Mouse (Mus musculus): ENCODE results near the gene Vcl.

The Vcl gene

DNA sequence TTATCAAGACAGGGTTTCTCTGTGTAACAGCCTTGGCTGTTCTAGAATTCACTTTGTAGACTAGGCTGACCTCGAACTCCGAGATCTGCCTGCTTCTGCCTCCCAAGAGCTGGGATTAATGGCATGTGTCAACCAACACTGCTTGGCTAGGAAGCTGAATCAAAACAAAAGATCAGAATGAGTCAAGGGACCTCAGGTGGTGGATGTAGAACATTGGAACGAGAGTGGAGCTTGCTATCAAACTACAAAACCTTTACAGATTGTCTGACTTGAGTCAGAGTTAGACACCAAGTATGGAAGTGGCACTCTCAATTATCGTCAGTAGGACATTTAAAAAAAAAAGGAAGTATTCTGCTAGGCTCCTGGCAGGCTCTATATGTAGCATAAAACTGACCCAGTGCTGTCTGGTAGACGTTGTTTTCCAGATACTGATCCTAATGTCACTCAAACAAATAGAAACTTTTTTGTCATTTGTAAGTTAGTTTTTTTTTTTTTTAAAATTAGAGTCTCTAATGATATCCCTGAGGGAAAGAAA lies 84.7 kb downstream of the Vcl start:
- no peak for DNase-seq (ENCODE audit: low spot score)

DNA sequence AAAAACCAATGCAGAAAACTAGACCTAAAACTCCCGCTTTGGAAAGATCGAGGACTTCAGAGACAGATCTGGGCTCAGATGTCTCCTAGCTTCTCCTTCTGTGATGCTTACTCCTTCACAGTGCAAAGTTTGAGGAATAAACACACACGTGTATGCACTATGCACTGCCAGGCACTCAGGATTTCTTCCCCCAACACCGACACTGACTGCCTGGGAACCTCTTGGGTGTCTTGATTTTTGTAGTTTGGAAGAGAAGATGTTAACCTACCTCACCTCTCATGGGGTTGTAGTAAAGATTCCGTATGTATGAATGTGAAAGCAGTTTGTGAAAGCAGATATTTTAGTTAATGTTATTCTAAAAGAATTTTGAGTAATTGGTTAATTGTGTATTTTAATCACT lies 88.7 kb downstream of the Vcl start:
- DNase-seq (ENCODE audit: low spot score), result no peak

DNA sequence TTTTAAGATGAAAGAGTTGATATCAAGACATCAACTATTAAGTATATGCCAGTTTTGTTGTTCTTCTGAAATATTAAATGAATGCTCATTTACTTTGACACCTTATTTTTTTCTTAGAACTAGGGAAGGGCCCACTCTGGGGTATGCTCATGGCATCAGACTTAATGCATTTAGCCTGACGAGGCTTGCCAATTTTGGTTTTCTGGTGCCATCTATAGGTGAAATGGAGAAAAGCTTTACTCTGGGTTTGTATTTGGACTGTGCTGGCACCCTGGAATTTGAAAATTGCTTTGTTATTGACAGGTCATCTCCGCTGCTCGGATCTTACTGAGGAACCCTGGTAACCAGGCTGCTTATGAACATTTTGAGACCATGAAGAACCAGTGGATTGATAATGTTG lies 89.8 kb downstream of the Vcl start:
- DNase-seq (ENCODE audit: low spot score), result no peak

DNA sequence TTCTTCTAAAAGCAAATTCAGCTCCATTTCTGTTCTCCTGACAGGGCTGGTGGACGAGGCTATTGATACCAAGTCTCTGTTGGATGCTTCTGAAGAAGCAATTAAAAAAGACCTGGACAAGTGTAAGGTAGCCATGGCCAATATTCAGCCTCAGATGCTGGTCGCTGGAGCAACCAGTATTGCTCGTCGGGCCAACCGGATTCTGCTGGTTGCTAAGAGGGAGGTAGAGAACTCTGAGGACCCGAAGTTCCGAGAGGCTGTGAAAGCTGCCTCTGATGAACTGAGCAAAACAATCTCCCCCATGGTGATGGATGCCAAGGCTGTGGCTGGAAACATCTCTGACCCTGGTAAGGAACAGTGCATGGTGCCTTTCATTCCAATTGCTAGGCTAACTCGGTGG lies 91.2 kb downstream of the Vcl start:
- no peak for DNase-seq (ENCODE audit: low spot score)

DNA sequence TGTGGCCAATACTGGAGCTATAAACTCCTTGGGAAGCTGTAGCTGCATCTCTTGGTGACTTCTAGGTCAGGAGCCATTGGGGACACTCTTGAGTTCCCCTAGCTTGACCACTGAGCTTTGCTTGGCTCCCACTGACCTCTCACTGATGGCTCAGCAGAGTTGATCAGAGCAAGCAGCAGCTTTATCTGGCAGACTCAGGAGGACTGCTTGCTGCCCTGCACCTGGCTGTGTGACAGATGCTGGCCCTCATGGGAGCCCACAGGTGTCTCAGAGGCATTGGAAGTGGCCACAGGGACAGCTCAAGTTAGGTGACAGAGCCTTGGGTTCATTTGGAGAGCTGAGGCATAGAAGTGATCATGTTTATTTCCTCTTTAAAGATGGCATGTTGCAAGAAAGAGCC lies 98.3 kb downstream of the Vcl start:
- no peak for DNase-seq (ENCODE audit: low spot score)

DNA sequence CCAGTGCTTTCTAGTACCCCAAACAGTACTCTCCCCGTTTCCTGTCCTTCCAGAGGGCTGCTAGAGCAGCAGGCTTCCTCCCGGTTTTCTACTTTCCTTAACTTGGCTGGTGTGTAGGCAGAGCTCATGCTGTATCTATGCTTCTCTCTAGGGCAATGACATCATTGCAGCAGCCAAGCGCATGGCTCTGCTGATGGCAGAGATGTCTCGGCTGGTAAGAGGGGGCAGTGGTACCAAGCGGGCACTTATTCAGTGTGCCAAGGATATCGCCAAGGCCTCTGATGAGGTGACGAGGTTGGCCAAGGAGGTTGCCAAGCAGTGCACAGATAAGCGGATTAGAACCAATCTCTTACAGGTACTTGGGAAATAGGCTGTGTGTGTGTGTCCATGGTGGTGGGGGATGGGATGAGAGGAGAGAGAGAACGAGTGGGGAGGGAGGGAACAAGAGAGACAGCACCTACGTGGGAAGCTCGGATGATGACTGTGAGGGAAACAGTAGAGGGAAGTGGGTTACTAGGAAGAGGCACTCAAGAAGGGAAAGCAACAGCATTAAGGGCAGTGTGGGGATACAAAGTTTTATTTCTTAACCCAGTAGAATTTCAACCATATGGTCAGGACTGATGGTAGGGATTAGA lies 99.9 kb downstream of the Vcl start:
- DNase-seq (ENCODE audit: low spot score), result no peak

DNA sequence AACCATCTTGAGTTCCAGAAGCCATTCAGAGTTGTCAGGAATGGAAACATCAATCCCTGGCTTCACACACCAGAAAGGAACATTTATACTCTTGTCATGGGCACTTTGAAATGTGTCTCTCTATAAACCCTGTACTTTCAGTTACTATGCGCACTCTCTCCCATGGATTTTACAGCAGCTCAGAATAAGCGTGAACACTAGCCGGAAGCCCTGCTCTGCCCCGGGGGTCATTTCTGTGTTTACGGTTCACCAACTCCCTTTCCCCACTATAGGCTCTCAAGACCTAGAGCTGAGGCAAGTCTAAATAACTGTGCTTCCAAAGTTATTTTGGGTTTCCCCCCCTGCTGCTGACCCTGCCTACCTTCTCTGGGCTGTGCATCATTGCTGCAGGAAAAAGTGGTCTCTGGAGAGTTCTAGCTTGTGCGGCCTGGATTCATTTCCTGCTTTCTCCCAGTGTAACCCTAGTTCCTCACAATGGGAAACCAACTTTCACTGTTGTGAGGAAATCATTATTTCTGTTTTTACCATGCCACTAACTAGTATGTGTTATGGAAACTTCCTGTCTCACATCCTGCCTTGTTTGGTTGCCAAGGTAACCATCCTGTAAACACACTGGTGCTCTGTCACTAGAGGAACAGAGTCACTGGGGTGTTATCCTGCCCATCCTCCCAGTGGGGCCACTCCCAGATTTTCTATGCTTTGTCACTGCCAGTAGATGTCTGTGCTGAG lies 102.7 kb downstream of the Vcl start:
- no peak for DNase-seq (ENCODE audit: low spot score)

DNA sequence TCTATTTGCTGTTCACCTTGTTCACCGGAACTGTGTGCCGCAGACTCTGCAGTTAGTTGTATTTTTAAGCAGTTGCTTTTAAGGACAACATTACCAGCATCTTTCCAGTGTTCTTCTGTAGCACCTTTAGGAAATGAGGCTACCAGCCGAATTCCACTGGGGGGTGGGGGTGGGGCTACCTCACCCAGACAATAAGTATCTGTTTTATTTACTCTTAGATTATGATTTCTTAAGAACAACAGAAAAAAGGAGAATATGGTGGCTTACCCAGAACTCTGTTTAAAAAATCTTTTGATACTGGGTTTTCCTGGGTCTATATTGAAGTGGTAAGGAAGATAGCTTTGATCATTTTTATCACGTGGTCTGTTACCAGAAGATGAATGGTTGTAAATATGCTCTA lies 105.1 kb downstream of the Vcl start:
- no peak for DNase-seq (ENCODE audit: low spot score)

DNA sequence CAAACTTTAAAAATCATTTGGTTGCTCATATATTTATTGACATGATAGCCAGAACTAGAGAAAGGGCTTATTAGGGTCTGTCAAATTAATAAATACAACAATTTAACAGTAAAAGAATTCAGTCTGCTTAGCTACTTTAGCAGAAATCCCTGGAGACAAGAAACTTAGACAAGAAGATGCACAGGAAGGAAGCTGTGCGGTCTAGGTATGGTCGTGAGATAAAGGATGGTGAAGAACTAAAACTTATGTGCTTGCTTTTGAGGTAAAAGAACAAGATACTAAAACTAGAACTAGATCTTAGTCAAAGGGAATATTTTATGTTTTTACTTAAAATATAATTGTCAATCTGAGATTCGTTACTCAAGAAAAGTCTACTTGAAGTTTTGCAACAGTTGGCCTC lies 105.6 kb downstream of the Vcl start:
- no peak for DNase-seq (ENCODE audit: low spot score)

DNA sequence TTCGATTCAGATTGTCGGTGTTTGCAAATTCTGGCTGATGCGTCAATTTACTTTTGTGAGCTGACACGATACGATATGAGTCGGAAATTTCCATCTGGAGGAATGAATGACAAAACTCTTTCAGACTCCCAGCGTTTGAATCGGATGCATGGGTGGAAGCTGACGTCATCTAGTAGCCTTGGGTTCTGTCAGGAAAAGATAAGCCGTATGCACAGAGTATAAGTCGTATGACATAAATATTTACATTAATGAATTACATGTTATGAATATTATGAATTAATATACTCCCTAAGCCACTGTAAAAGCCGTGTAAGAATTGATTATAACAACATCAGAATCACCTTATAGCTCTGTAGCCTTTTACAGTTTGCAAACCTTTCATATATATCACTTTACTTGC lies 109.9 kb downstream of the Vcl start:
- no peak for DNase-seq (ENCODE audit: low spot score)

DNA sequence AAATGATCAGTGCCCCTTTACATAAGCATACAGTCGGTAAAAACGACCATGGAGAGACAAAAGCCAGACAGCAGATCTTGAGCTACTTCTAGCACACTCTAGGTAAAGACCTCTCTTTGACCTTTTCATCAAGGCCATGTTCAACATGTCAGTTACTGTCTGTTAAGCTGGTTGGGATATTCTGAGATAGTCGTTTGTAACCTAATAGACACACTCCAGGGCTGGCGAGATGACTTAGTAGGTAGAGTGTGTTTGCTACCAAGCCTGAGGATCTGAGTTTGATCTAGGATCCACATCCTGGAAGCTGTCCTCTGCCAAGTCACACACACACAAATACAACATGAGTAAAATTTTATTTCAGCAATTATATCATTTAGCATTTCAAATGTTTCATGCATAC lies 110.4 kb downstream of the Vcl start:
- DNase-seq (ENCODE audit: low spot score), result no peak

DNA sequence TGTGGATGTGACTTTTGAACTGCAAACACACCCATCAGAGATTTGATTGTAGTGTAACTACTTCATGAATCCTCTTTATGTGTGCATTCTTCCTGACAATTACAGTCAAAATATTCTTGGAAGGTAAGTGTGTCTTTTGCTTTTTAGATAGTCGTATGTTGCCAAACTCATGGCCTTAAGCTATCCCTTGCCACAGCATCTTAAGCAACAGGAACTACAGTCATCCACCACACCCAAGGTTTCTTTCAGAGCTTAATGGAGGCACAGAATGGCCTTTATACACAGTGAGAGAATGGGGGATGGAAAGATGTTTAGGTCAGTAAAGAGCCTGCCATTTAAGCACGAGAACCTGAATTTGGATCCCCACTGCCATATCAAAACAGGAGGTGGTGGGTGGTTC lies 118.6 kb downstream of the Vcl start:
- DNase-seq (ENCODE audit: low spot score), result no peak

DNA sequence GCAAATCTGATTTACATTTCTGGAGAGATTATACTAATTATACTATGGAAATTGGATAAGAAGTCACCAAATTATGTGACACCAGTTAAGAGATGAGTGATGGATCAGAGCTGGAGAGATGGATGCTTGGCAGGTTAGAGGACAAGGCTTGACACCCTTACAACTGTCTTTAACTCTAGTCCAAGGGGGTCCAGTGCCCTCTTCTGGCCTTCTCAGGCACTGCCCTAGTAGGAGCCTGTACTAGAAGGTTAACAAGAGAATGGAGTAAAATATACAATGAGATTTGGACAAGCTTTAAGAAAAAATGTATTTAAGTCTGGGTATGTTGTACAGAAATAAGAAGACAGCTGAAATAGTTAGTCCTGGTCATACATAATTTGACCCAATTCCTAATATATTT lies 119.7 kb downstream of the Vcl start:
- no peak for DNase-seq (ENCODE audit: low spot score)

DNA sequence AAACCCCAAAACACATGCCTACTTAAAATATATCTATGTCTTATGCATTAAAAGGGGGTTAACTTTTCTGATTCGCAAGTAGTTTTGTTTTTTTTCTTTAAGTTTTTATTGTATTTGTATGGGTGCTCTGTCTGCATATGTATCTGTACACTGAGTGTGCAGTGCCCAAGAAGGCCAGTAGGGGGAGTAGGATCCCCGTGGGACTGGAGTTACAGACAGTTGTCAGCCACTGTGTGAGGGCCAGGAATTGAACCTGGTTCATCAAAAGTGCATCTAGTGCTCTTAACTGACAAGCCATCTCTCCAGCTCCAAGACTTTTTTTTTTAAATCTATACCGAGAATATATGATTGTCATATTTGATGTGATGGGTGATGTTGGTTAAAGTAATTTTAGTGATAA lies 121.5 kb downstream of the Vcl start:
- DNase-seq (ENCODE audit: low spot score), result peak; percentile 65

DNA sequence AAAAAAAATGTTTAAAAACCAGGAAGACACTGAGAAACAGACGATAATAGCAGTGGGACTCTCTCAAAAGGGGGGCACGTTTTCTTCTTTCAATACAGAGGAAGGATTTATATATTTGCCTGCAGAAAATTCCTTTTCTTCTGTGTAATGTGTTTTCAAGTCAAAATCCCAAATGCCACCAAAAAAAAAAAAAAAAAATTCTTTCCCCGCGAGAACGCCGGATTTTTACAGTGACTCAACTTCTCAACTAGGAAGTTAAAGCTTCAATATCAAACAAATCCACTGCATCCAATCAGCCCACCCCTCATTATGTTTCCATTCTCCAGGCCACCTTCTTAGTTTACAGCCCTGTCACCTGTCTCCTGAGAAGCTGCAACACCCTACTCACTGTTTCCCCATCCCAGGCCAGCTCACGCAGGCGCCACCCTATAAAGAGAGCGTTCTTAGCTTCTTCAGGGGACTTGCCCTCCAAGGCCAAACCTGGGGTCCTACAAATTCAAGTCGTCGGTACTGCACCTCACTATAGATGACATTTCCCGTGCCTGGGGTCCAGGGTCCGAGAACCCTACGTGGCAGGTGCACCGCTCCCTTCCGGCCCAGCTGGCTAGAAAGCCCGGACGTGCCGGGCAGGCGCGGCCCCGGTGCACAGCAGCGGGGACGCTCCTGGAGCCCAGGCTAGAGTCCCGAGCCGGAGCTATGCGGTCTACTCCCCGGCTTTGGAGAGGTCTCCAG lies 122.3 kb downstream of the Vcl start:
- no peak for DNase-seq (ENCODE audit: low spot score)

DNA sequence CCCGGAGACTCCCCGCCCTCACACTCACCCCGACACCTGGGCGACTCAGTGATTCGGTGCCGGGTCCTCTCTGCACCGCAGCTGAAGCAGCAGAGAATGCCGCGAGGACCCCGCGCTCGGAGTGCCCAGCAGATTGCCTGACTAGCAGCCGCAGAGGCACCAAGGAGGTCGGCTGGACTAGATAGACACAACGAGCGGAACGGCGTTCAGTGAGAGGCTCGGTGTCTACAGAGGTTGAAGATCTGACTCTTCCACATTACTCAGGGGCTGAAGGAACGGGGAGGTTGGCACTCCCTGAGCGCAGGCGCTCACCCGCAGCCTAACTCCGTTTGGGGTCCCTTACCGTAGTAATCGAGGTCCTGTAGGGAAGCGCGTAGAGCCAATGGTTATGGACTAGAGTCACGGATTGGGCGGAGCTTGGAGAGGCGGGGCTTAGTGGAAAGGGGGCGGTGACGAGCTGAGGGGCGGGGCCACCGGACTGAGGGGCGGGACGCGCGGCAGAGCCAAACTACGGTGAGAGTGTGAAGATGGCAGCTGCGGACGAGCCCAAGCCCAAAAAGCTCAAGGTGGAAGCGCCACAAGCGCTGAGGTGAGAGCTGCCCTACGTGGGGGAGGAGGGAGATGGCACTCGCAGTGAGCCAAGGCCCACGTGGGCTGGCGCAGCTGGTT lies 123.0 kb downstream of the Vcl start, which contains the start of the genes Ap3m1 and Adk:
TSS of gene Ap3m1 (minus strand) at position 397 of the 669 bp plus-strand sequence.
TSS of gene Adk (plus strand) at position 463 of the 669 bp plus-strand sequence.
- DNase-seq (ENCODE audit: low spot score), result peak; percentile 95

DNA sequence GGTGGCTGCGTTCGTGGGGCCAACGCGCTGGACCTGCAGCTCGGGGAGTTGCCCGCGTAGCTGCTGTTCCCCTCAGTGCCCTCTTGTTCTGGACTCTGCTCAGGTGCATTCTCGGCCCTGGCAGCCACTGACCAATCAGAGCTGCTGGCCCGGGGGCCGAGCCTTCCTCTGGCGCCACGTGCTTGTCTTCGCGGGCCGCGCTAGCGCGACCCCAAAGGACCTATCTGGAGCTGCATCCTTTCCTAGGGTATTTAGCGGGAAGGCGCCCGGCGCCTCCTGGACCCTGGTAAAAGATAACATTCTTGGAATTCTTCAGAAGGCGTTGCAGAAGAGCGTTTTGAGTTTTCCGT lies 123.6 kb downstream of the Vcl start:
- peak; percentile 88 for DNase-seq (ENCODE audit: low spot score)

DNA sequence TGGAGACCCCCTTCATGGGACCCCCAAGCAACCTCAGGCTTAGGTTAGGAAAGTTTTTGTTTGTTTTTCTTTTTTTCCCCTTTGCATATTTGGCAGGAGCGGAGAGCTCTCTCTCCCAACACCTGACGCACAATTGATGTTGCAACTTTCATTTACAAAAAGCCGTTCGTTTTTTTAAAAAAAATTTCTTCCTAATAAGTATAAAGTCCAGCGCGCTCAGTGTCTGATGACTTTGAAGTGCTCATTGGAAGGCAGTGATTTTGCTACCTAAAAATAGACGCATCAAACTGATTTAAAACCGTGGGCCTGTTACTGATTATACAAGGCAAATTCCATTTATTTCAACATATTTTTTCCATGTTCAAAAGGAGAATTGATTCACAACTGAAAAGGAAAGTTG lies 124.0 kb downstream of the Vcl start:
- no peak for DNase-seq (ENCODE audit: low spot score)

DNA sequence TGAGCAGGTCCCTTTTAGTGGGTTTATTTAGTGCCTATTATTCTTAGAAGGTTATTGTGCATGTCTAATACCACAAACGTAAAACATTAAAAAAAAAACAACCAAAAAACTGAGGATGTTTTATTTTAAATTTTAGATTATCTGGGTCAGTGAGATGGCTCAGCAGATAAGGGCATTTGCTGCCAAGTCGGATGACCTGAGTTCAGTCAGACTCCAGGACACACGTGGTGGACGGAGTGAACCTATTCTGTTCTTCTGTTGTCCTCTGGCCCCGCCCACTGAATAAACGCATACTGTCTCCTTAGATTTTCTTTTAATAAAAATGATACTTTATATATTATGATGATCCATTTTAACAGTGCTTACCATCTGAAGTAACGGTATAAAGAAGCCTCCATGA lies 124.4 kb downstream of the Vcl start:
- DNase-seq (ENCODE audit: low spot score), result no peak

DNA sequence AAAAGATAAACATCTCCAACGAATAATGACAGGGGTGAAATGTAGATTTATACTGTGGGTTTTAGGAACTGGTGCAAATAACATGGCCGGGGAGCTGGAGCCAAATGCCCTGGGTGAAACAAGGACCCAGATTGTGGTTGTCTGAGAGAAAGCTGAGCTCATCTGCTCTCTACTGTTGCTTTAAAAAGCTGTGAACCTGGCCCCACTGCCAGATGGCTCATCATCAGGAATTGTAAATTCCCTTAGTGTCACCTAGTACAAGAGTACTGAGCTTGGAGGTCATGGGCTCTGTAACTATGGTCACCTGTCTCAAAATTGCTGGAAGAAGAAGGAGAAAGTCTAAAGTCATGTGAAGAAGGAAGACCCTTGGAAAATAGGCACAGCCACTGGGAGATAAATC lies 129.8 kb downstream of the Vcl start:
- no peak for DNase-seq (ENCODE audit: low spot score)

DNA sequence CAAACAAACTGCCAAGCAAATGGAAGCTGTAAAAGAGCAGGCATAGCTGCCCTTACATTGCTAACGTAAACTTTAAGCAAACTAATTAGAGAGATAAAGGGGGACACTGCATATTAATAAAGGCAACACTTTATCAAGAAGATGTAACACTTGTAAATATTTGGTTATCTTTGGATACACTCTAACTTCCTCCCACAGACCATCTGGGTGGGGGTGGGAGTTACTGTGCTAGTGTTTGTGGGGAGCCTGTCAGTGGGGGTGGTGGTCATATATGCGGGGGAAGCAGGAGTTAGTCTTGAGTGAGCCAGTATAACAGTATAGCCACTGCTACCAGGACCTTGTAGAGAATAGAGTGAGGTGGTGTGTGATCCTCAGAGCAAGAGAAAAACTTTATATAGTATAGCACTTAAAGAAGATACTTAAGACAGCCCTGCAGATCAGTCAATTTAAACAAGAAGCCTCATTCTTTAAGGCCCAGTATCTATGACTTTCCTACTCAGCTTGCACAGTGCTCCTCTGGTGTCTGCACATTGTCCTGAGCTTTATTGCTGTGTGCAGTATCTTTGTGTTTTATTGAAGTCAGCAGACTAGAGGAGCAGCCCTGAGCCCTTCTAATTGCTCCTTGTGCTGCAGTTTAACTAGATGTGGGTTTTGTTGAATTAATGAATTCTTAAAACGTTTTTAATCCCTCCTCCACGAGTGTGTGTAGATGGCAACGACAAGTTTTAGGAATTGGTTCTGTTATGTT lies 133.7 kb downstream of the Vcl start:
- peak; percentile 38 for DNase-seq (ENCODE audit: low spot score)

DNA sequence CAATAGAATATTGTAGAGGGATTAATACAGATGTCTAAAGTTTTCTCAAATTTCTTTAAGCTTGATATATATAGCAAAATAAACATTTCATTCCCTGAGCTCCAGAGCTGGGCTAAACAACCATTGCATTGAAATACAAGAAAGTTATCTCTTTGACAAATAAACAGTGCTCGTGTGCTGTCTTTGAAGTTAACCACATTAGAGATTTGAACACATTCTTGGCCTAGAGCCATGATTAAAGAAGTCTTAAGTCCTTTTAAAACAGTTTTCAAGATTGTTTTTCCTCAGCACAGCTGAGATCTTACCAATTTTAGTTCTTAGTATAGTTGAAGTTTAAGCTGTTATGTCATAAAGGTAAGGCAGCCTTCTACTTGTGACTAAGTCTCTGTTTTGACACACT lies 135.1 kb downstream of the Vcl start:
- DNase-seq (ENCODE audit: low spot score), result no peak

All from testis, postnatal 14 days (tissue).